Mouse (Mus musculus): Measurements from ENCODE around the gene Cask.

DNA sequence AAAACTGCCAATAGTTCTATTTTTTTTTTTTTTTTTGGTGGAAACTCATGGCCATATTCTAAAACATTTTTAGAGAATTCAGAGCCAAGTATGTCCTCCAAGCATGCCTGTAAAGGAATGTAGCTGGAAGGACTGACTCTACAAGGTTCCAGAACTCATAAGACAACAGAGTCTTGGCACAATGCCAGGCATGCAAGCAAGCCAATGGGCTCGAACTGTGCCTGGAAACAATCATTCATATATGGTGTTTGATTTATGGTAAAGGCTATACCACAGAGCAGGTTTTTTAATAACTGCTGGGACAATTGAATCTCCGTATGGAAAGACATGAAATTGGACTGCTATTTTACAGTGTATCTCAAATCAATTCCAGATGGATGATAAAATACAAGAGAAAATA is 146.1 kb downstream of the Cask start:
- TF ChIP-seq POLR2A (IDR thresholded peaks at IDR 0.05; ENCODE audit: low read depth, low read length) (no peak), CTCF (IDR thresholded peaks at IDR 0.05; ENCODE audit: extremely low read depth, insufficient read depth, insufficient read length, insufficient replicate concordance) (no peak)

Data from spleen, adult 2 months (tissue).